Mouse (Mus musculus) kidney, adult 2 months (tissue): Measurements from ENCODE around the gene Fam57b. TPM values are rescaled to one million over a fixed set of nuclear protein-coding genes. Genes with fewer than 3 reads are reported as not detected.

Source experiments
- DNase-seq: peaks from one replicate; pipeline ENCODE4 v3.0.0; 2021
- H3K27ac ChIP-seq: fragments of 200-500 bp; 2 replicates; pipeline ENCODE4 v1.5.1; 2012; ENCODE audit warnings: low read depth, low read length, control low read depth, inconsistent platforms; ENCODE audit not compliant: insufficient read depth
- H3K27me3 ChIP-seq: fragments of 200-500 bp; replicated peaks from 2 replicates; pipeline ENCODE4 v1.6.1; 2012; ENCODE audit warnings: mild to moderate bottlenecking, moderate library complexity, low read length, inconsistent platforms; ENCODE audit not compliant: control insufficient read depth, insufficient read depth
- H3K36me3 ChIP-seq: fragments of 200-500 bp; 2 replicates; pipeline ENCODE4 v1.6.1; 2012; ENCODE audit warnings: mild to moderate bottlenecking, moderate library complexity, low read length, inconsistent platforms; ENCODE audit not compliant: control insufficient read depth, insufficient read depth
- H3K4me1 ChIP-seq: fragments of 200-500 bp; 2 replicates; pipeline ENCODE4 v1.6.1; 2011; ENCODE audit warnings: low read length; ENCODE audit not compliant: control insufficient read depth, insufficient read depth
- H3K4me3 ChIP-seq: fragments of 200-500 bp; 2 replicates; pipeline ENCODE4 v1.5.1; 2011; ENCODE audit warnings: mild to moderate bottlenecking, low read depth, low read length, control low read depth; ENCODE audit not compliant: insufficient read depth
- CTCF ChIP-seq: fragments of 200-500 bp; conservative IDR thresholded peaks from 2 replicates; pipeline ENCODE4 v1.5.1; 2011; ENCODE audit warnings: low read depth, mild to moderate bottlenecking, control low read depth, low read length, moderate library complexity, mixed read lengths; ENCODE audit not compliant: insufficient read depth, insufficient read length
- POLR2A ChIP-seq: fragments of 200-500 bp; IDR thresholded peaks from one replicate; pipeline ENCODE4 v1.6.1; 2011; ENCODE audit warnings: low read depth, low read length, control low read depth
- WGBS: fragments of 180-500 bp; shearing (Covaris S2); methylation state at CpG from one replicate; pipeline ENCODE4 v1.1.7; 2018; 5-methylcytosine and 5-hydroxymethylcytosine counted together
- polyA plus RNA-seq: library from polyadenylated mRNA; depleted of rRNA; stranded (reverse); fragments of >200 nt; gene quantifications from 2 replicates; pipeline ENCODE4 v1.2.3, GENCODE M21; 2012

Gene Fam57b
- polyA plus RNA-seq, 1 experiment: 6.3 TPM

- Histone ChIP-seq H3K36me3 (no peaks in the 10 kb centered on the region; the same call in 1 of the 2 replicates), H3K27me3 (no peaks in the 10 kb centered on the region), H3K4me3 (no peak overlapping the region), H3K4me1 (no peaks in the 10 kb centered on the region; the same call in 1 of the 2 replicates), H3K27ac (no peak overlapping the region)
- DNase-seq: peak; percentile 57
- TF ChIP-seq CTCF (no peak), POLR2A (no peak)
- 64% methylated on average over 8 of the region's 8 CpGs for WGBS
Observed at GRCm38 (mm10) chr7:126767001-126767400, 30.5 kb upstream of the Fam57b start.

- Histone ChIP-seq H3K4me1 (peaks cover 4% of the 10 kb centered on the region; the same call in 1 of the 2 replicates), H3K27me3 (no peaks in the 10 kb centered on the region), H3K4me3 (no peak overlapping the region), H3K27ac (no peak overlapping the region), H3K36me3 (no peaks in the 10 kb centered on the region)
- TF ChIP-seq POLR2A (no peak), CTCF (no peak)
- 85% methylated on average over 12 of the region's 12 CpGs for WGBS
- DNase-seq: no peak
Observed at GRCm38 (mm10) chr7:126770784-126771183, 26.7 kb upstream of the Fam57b start.

GRCm38 (mm10) chr7:126773351-126773750 is 24.1 kb upstream of the Fam57b start:
- no peak overlapping the region for H3K4me3 ChIP-seq
- peaks cover 17% of the 10 kb centered on the region; the same call in 1 of the 2 replicates for H3K4me1 ChIP-seq
- no peaks in the 10 kb centered on the region for H3K27me3 ChIP-seq
- no peak for DNase-seq
- no peak for TF ChIP-seq POLR2A
- WGBS: 79% methylated on average over 2 of the region's 2 CpGs
- no peak overlapping the region for H3K27ac ChIP-seq
- no peaks in the 10 kb centered on the region; the same call in 1 of the 2 replicates for H3K36me3 ChIP-seq

GRCm38 (mm10) chr7:126774463-126774862 is 23.0 kb upstream of the Fam57b start:
- H3K27me3 ChIP-seq: no peaks in the 10 kb centered on the region
- H3K4me3 ChIP-seq: no peak overlapping the region
- 0 out of 2 replicates have a peak overlapping the region, but pooled peaks have one; percentile 2 for H3K27ac ChIP-seq
- TF ChIP-seq CTCF (no peak), POLR2A (no peak)
- WGBS: 59% methylated on average over 2 of the region's 2 CpGs
- DNase-seq: no peak
- peaks cover 17% of the 10 kb centered on the region; the same call in 1 of the 2 replicates for H3K4me1 ChIP-seq
- H3K36me3 ChIP-seq: no peaks in the 10 kb centered on the region; the same call in 1 of the 2 replicates

- TF ChIP-seq POLR2A (no peak), CTCF (peak; percentile 43; the same call in 1 of the 2 replicates)
- 69% methylated on average over 10 of the region's 10 CpGs for WGBS
- no peaks in the 10 kb centered on the region; the same call in 1 of the 2 replicates for H3K36me3 ChIP-seq
- no peaks in the 10 kb centered on the region for H3K27me3 ChIP-seq
- peaks cover 21% of the 10 kb centered on the region; the same call in 1 of the 2 replicates for H3K4me1 ChIP-seq
- H3K27ac ChIP-seq: peak overlapping the region; percentile 26; the same call in 1 of the 2 replicates
- no peak for DNase-seq
- H3K4me3 ChIP-seq: no peak overlapping the region
Observed at GRCm38 (mm10) chr7:126775185-126775977, 22.1 kb upstream of the Fam57b start.

- TF ChIP-seq POLR2A (no peak), CTCF (no peak)
- 51% methylated on average over 3 of the region's 3 CpGs for WGBS
- H3K36me3 ChIP-seq: no peaks in the 10 kb centered on the region; the same call in 1 of the 2 replicates
Observed at GRCm38 (mm10) chr7:126775978-126776234, 21.6 kb upstream of the Fam57b start.

GRCm38 (mm10) chr7:126776598-126777057 is 20.8 kb upstream of the Fam57b start, which contains the start of gene Ypel3:
Gene Ypel3 (plus strand): TSS chr7:126776955.
- no peaks in the 10 kb centered on the region; the same call in 1 of the 2 replicates for H3K36me3 ChIP-seq
- H3K4me1 ChIP-seq: peaks cover 22% of the 10 kb centered on the region; the same call in 1 of the 2 replicates
- WGBS: under 1% methylated on average over 29 of the region's 37 CpGs
- peak; percentile 56 for TF ChIP-seq POLR2A
- TF ChIP-seq CTCF: no peak
- H3K4me3 ChIP-seq: peak within 1 kb of the TSS; percentile 68
- peak; percentile 98 for DNase-seq
- H3K27me3 ChIP-seq: no peaks in the 10 kb centered on the region
- peak within 1 kb of the TSS; percentile 95 for H3K27ac ChIP-seq

More at GRCm38 (mm10) chr7:126775978-126776234, 21.6 kb upstream of the Fam57b start:
- Histone ChIP-seq H3K27me3 (no peaks in the 10 kb centered on the region), H3K27ac (peak overlapping the region; percentile 95; the same call in 1 of the 2 replicates), H3K4me1 (peaks cover 22% of the 10 kb centered on the region; the same call in 1 of the 2 replicates), H3K4me3 (no peak overlapping the region)
- no peak for DNase-seq
